Mouse (Mus musculus) stomach, embryonic 14.5 days (tissue): ENCODE results near the gene Gpx1. TPM values are rescaled to one million over a fixed set of nuclear protein-coding genes. Genes with fewer than 3 reads are reported as not detected.

Experiments used
- ATAC-seq: fragments of 200-750 bp; cut with Nextera tagmentation; 2 replicates; pipeline ENCODE4 v1.8.0; 2017; ENCODE audit warnings: low read depth, moderate TSS enrichment; ENCODE audit not compliant: insufficient number of reproducible peaks, insufficient read depth, low FRiP score
- H3K27ac ChIP-seq: fragments of 300-500 bp; sonication (generic); 2 replicates; pipeline ENCODE4 v1.5.1; 2014; ENCODE audit warnings: mild to moderate bottlenecking, low read length, moderate library complexity, mixed read lengths
- H3K27me3 ChIP-seq: fragments of 300-500 bp; sonication (generic); 2 replicates; pipeline ENCODE4 v1.6.1; 2014; ENCODE audit warnings: low read length, control low read depth, mixed read lengths; ENCODE audit not compliant: control insufficient read depth, insufficient read depth
- H3K36me3 ChIP-seq: fragments of 300-500 bp; sonication (generic); 2 replicates; pipeline ENCODE4 v1.6.1; 2014; ENCODE audit warnings: mild to moderate bottlenecking, control low read depth, low read length, moderate library complexity, mixed read lengths; ENCODE audit not compliant: control insufficient read depth, insufficient read depth
- H3K4me1 ChIP-seq: fragments of 300-500 bp; sonication (generic); 2 replicates; pipeline ENCODE4 v1.6.1; 2014; ENCODE audit warnings: low read length, control low read depth, mixed read lengths; ENCODE audit not compliant: control insufficient read depth, insufficient read depth
- H3K4me2 ChIP-seq: fragments of 300-500 bp; sonication (generic); replicated peaks from 2 replicates; pipeline ENCODE4 v1.6.1; 2014; ENCODE audit warnings: low read depth, low read length, control low read depth
- H3K4me3 ChIP-seq: fragments of 300-500 bp; sonication (generic); 2 replicates; pipeline ENCODE4 v1.5.1; 2014; ENCODE audit warnings: low read depth, low read length, control low read depth
- H3K9ac ChIP-seq: fragments of 300-500 bp; sonication (generic); replicated peaks from 2 replicates; pipeline ENCODE4 v1.6.1; 2014; ENCODE audit warnings: low read depth, mild to moderate bottlenecking, control low read depth, low read length, moderate library complexity, mixed read lengths
- H3K9me3 ChIP-seq: fragments of 300-500 bp; sonication (generic); 2 replicates; pipeline ENCODE4 v1.6.1; 2016; ENCODE audit warnings: low read depth, low read length, control low read depth; ENCODE audit not compliant: control insufficient read depth
- WGBS: fragments of 180-500 bp; shearing (Covaris S2); extraction: QIAGEN DNeasy Blood & Tissue Kit; methylation state at CpG from one replicate; pipeline ENCODE4 v1.1.7; 2014; 5-methylcytosine and 5-hydroxymethylcytosine counted together
- polyA plus RNA-seq: library from polyadenylated mRNA; unstranded; fragments of >200 nt; fragmentation: Nextera tagmentation; extraction: Ambion mirVana; gene quantifications from 2 replicates; pipeline ENCODE4 v1.2.1, GENCODE M21; 2014

Gpx1 gene
- 676 and 679 TPM in 2 replicates for polyA plus RNA-seq

- Histone ChIP-seq H3K4me2 (peak within 1 kb of the TSS; percentile 83), H3K27me3 (no peaks in the 10 kb centered on the region), H3K9ac (peak within 1 kb of the TSS; percentile 86), H3K27ac (peak within 1 kb of the TSS; percentile 96), H3K9me3 (no peaks in the 10 kb centered on the region), H3K36me3 (peaks cover 23% of the 10 kb centered on the region), H3K4me1 (peaks cover 23% of the 10 kb centered on the region; the same call in 1 of the 2 replicates), H3K4me3 (peak within 1 kb of the TSS; percentile 74)
- peak; percentile 97 for ATAC-seq
- WGBS: under 1% methylated on average over 49 of the region's 49 CpGs
Measured at GRCm38 (mm10) chr9:108338886-108339781, at the start of gene Gpx1. TSS of gene Gpx1 (plus strand) at chr9:108338903.

- no peak overlapping the region for H3K27ac ChIP-seq
- ATAC-seq: no peak
- H3K9ac ChIP-seq: no peak overlapping the region
- H3K4me1 ChIP-seq: no peaks in the 10 kb centered on the region; the same call in 1 of the 2 replicates
- WGBS: 62% methylated on average over 2 of the region's 2 CpGs
- H3K4me3 ChIP-seq: no peak overlapping the region
- no peaks in the 10 kb centered on the region for H3K9me3 ChIP-seq
- no peaks in the 10 kb centered on the region for H3K36me3 ChIP-seq
- H3K4me2 ChIP-seq: peak overlapping the region; percentile 33; the same call in 1 of the 2 replicates
- no peaks in the 10 kb centered on the region for H3K27me3 ChIP-seq
Measured at GRCm38 (mm10) chr9:108289347-108289746, 49.4 kb upstream of the Gpx1 start.

DNA sequence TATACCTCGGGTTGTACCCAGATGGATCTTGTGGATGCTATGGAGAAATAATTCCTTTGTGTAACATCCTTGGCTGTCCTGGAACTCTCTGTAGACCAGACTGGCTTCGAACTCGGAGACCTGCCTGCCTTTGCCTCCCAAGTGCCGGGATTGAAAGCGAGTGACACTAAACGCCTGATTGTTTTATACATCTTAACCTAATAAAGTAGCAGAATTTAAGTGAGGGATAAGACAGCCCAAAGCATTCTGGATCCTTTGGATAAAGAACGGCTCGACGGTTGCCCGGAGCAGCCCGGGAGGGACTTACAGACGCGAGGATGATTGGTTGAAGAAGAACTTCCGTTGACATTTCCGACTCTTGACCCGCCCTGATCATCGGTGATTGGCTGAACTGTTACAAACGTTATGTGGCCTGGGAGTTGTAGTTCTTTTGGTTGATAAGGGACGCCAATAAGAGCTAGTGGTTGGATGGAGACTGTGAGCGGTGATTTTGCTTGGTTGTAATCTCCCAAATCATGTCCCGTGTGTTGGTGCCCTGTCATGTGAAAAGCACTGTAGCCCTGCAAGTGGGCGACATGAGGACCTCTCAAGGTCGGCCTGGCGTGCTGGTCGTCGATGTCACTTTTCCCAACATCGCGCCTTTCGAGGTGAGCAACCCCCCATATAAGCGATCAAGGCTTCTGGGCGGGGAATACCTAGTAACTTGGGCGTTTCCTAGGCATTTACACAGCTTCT lies 48.5 kb upstream of the Gpx1 start, which contains the start of gene Nicn1:
Gene Nicn1, plus strand, starts transcription at position 414 of the 735 bp plus-strand sequence.
- Histone ChIP-seq H3K9me3 (no peaks in the 10 kb centered on the region), H3K27me3 (no peaks in the 10 kb centered on the region), H3K4me1 (no peaks in the 10 kb centered on the region; the same call in 1 of the 2 replicates), H3K4me3 (peak within 1 kb of the TSS; percentile 40), H3K36me3 (no peaks in the 10 kb centered on the region; the same call in 1 of the 2 replicates), H3K4me2 (peak within 1 kb of the TSS; percentile 44), H3K27ac (peak within 1 kb of the TSS; percentile 18; the same call in 1 of the 2 replicates), H3K9ac (no peak within 1 kb of the TSS; the same call in 1 of the 2 replicates)
- peak; percentile 98 for ATAC-seq
- WGBS: 1% methylated on average over 32 of the region's 32 CpGs

DNA sequence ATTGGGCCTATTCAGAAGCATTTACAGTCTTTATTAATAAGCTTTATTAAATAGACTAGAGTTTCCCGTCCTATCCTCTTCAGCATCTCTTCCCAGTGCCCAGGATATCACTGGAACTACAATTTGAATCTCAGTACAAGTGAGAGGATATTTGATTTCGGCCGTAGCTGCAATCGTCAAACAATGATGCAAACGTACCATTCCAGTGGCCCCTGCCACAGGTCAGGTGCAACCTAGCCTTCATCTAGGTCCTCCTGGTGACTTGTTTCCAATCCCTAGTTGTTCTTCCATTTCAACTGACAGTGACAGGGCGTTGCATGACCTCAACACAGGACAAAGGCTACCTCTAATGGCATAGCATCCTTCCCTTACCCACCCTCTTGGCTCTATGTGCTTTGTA lies 47.9 kb upstream of the Gpx1 start:
- peak overlapping the region; percentile 40 for H3K4me3 ChIP-seq
- H3K4me2 ChIP-seq: peak overlapping the region; percentile 44
- no peaks in the 10 kb centered on the region for H3K9me3 ChIP-seq
- H3K36me3 ChIP-seq: no peaks in the 10 kb centered on the region; the same call in 1 of the 2 replicates
- H3K27me3 ChIP-seq: no peaks in the 10 kb centered on the region
- WGBS: 49% methylated on average over 6 of the region's 6 CpGs
- H3K9ac ChIP-seq: no peak overlapping the region
- ATAC-seq: no peak
- H3K4me1 ChIP-seq: no peaks in the 10 kb centered on the region; the same call in 1 of the 2 replicates
- H3K27ac ChIP-seq: peak overlapping the region; percentile 18; the same call in 1 of the 2 replicates

- H3K4me3 ChIP-seq: peak within 1 kb of the TSS; percentile 25; the same call in 1 of the 2 replicates
- H3K27ac ChIP-seq: peak within 1 kb of the TSS; percentile 74
- peaks cover 2% of the 10 kb centered on the region for H3K36me3 ChIP-seq
- H3K4me1 ChIP-seq: no peaks in the 10 kb centered on the region
- no peak within 1 kb of the TSS for H3K9ac ChIP-seq
- H3K9me3 ChIP-seq: no peaks in the 10 kb centered on the region
- H3K27me3 ChIP-seq: no peaks in the 10 kb centered on the region
- ATAC-seq: peak; percentile 81
- WGBS: 21% methylated on average over 18 of the region's 18 CpGs
- H3K4me2 ChIP-seq: peak within 1 kb of the TSS; percentile 25
Measured at GRCm38 (mm10) chr9:108296453-108297355, 42.0 kb upstream of the Gpx1 start, which contains the start of gene Amt. TSS of gene Amt (plus strand) at chr9:108296853.

- peak overlapping the region; percentile 72; the same call in 1 of the 2 replicates for H3K27ac ChIP-seq
Measured at GRCm38 (mm10) chr9:108301853-108302252, 36.9 kb upstream of the Gpx1 start.

GRCm38 (mm10) chr9:108304716-108305115 lies 34.0 kb upstream of the Gpx1 start:
- no peak overlapping the region for H3K27ac ChIP-seq
- H3K9me3 ChIP-seq: no peaks in the 10 kb centered on the region
- WGBS: 76% methylated on average over 4 of the region's 4 CpGs
- H3K9ac ChIP-seq: peak overlapping the region; percentile 60; the same call in 1 of the 2 replicates
- H3K4me1 ChIP-seq: peaks cover 26% of the 10 kb centered on the region
- no peaks in the 10 kb centered on the region for H3K27me3 ChIP-seq
- peaks cover 21% of the 10 kb centered on the region for H3K36me3 ChIP-seq
- H3K4me2 ChIP-seq: peak overlapping the region; percentile 93
- no peak for ATAC-seq
- H3K4me3 ChIP-seq: peak overlapping the region; percentile 87

More at GRCm38 (mm10) chr9:108301853-108302252, 36.9 kb upstream of the Gpx1 start:
- peak; percentile 5; the same call in 1 of the 2 replicates for ATAC-seq
- Histone ChIP-seq H3K27me3 (no peaks in the 10 kb centered on the region), H3K4me2 (no peak overlapping the region), H3K36me3 (peaks cover 21% of the 10 kb centered on the region), H3K9ac (no peak overlapping the region), H3K4me3 (no peak overlapping the region), H3K9me3 (no peaks in the 10 kb centered on the region), H3K4me1 (peaks cover 6% of the 10 kb centered on the region)
- 65% methylated on average over 3 of the region's 3 CpGs for WGBS
